Mouse (Mus musculus): ENCODE results near the gene Epo. TPM values are rescaled to one million over a fixed set of nuclear protein-coding genes. Genes with fewer than 3 reads are reported as not detected.

Epo gene
- total and polyA plus RNA-seq, 3 experiments, result not detected

DNA sequence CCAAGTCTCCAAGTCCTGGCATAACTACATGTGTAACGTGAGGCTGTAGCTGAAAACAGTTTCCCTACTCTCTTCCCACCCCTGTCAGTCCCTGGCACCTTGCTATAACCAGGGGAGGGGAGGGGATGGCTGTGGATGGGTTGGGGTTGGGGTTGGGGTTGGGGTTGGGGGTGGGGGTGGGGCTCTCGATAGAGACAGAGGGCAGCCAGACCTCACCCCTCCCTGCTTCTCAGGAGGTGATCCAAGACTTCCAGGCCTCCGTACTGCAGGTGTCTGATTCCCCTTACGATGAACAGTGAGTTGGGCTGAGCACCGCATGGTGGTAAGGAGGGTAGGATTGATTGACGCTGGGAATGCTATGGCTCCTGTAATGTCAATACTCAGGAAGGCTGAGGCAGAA, 32.7 kb upstream of the Epo start:
- TF ChIP-seq ETS1 (conservative IDR thresholded peaks at IDR 0.05; ENCODE audit: low read depth, low read length), result no peak
- TF ChIP-seq TCF12 (IDR thresholded peaks at IDR 0.05; ENCODE audit: low read depth, low read length), result no peak
- no peak for TF ChIP-seq IRF4 (IDR thresholded peaks at IDR 0.05; ENCODE audit: low read depth, low read length)
- TF ChIP-seq CHD2 (IDR thresholded peaks at IDR 0.05; ENCODE audit: low read length), result no peak
- TF ChIP-seq POLR2A (IDR thresholded peaks at IDR 0.05; ENCODE audit: low read depth, low read length), result no peak
- no peak for TF ChIP-seq USF1 (IDR thresholded peaks at IDR 0.05; ENCODE audit: low read depth, low read length)
- TF ChIP-seq ZC3H11A (IDR thresholded peaks at IDR 0.05; ENCODE audit: low read depth, low read length), result no peak
- no peak for TF ChIP-seq UBTF (IDR thresholded peaks at IDR 0.05; ENCODE audit: low read depth, low read length)
- TF ChIP-seq MXI1 (IDR thresholded peaks at IDR 0.05; ENCODE audit: low read depth, low read length), result no peak
- dilution Hi-C loops (cut with MboI; ENCODE audit: extremely low pct_ligation_motif_present, extremely low pct_unique_long_range_greater_than_20kb, low sequenced_read_pairs), result no loop called here
- H3K27me3 ChIP-seq (replicated peaks), result peaks cover 10% of the 10 kb centered on the region

DNA sequence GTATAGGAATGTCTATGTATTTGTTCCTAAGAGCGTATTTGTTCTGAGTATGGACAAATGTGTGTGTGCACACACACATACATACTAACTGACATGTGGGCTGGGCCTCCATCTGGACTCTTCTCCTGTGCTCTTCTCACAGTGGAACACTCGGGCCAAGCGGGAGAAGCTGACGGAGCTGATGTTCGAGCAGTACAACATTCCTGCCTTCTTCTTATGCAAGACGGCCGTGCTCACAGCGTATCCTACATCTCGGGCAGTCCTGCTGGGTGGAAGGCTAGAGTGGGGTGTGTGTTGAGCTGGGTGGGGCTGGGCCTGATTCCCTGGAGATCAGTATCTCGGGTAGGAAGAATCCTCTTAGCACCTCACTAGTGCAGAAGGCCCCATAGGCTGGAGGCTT, 29.9 kb upstream of the Epo start:
- in situ Hi-C loops (cut with MboI; ENCODE audit: low pct_ligation_motif_present, low pct_unique_long_range_greater_than_20kb, low sequenced_read_pairs) (no loop called here), dilution Hi-C loops (cut with MboI; ENCODE audit: extremely low pct_ligation_motif_present, extremely low pct_unique_long_range_greater_than_20kb, low sequenced_read_pairs) (no loop called here)
- no peak overlapping the region for H3K4me3 ChIP-seq (replicated peaks in 1 of 3; ENCODE audit: low read depth in 2 of 3, low read length in 2 of 3, poor library complexity in 1 of 3)
- H3K4me2 ChIP-seq (ENCODE audit: insufficient read depth, low read depth, poor library complexity, severe bottlenecking), result no peak overlapping the region
- no peaks in the 10 kb centered on the region for H3K79me2 ChIP-seq (replicated peaks; ENCODE audit: control insufficient read depth, extremely low read depth, insufficient read depth, poor library complexity, severe bottlenecking)
- peaks cover 28% of the 10 kb centered on the region for H3K27me3 ChIP-seq (replicated peaks)
- peaks cover 3 to 5% of the 10 kb centered on the region in 2 experiments; a peak in 2 of 4 replicates for H3K4me1 ChIP-seq (ENCODE audit: control insufficient read depth in 1 of 2, insufficient read depth in 2 of 2)
- TF ChIP-seq HCFC1 (IDR thresholded peaks at IDR 0.05; ENCODE audit: low read depth, low read length), result no peak
- no peak for TF ChIP-seq CTCF (conservative IDR thresholded peaks at IDR 0.05 in 1 of 2, IDR thresholded peaks at IDR 0.05 in 1 of 2; ENCODE audit: low read depth in 2 of 2, low read length in 2 of 2)
- TF ChIP-seq MAFK (IDR thresholded peaks at IDR 0.05; ENCODE audit: insufficient replicate concordance, low read length), result no peak
- no peak for TF ChIP-seq POLR2AphosphoS2 (IDR thresholded peaks at IDR 0.05; ENCODE audit: low read depth, low read length)
- no peak for TF ChIP-seq ZNF384 (IDR thresholded peaks at IDR 0.05; ENCODE audit: low read depth, low read length)
- no peak for TF ChIP-seq UBTF (IDR thresholded peaks at IDR 0.05; ENCODE audit: low read depth, low read length)
- no peak for TF ChIP-seq MAZ (IDR thresholded peaks at IDR 0.05; ENCODE audit: low read depth, low read length)
- no peak for TF ChIP-seq POLR2A (IDR thresholded peaks at IDR 0.05; ENCODE audit: low read depth, low read length)
- TF ChIP-seq MEF2A (IDR thresholded peaks at IDR 0.05; ENCODE audit: borderline replicate concordance, low read depth, low read length), result no peak
- TF ChIP-seq JUN (IDR thresholded peaks at IDR 0.05; ENCODE audit: insufficient read depth, low read depth, low read length), result no peak
- TF ChIP-seq SIN3A (IDR thresholded peaks at IDR 0.05; ENCODE audit: low read length), result no peak
- no peak for DNase-seq (ENCODE audit: extremely low read depth)
- H3K9me3 ChIP-seq (replicated peaks; ENCODE audit: low read length), result no peaks in the 10 kb centered on the region
- H3K27ac ChIP-seq (ENCODE audit: insufficient read depth, low read depth), result no peak overlapping the region
- no peak overlapping the region for H3K9ac ChIP-seq (ENCODE audit: insufficient read depth, low read depth)
- no peaks in the 10 kb centered on the region for H3K36me3 ChIP-seq (replicated peaks in 1 of 2; ENCODE audit: control insufficient read depth in 1 of 2, insufficient read depth in 1 of 2, low read length in 1 of 2)

More for the DNA sequence above, 32.7 kb upstream of the Epo start:
- H3K9me3 ChIP-seq (replicated peaks; ENCODE audit: low read length), result no peaks in the 10 kb centered on the region
- DNase-seq (ENCODE audit: extremely low read depth), result no peak
- H3K79me2 ChIP-seq (replicated peaks; ENCODE audit: control insufficient read depth, extremely low read depth, insufficient read depth, poor library complexity, severe bottlenecking), result no peaks in the 10 kb centered on the region
- in situ Hi-C loops (cut with MboI; ENCODE audit: low pct_ligation_motif_present, low pct_unique_long_range_greater_than_20kb, low sequenced_read_pairs), result loop anchor here (5.0 kb wide), 1 partner anchor 33 kb away; the partner anchor contains the start of genes Epo and Gnb2
- H3K27ac ChIP-seq (ENCODE audit: insufficient read depth, low read depth), result no peak overlapping the region
- no peak overlapping the region for H3K4me3 ChIP-seq (replicated peaks in 1 of 3; ENCODE audit: low read depth in 2 of 3, low read length in 2 of 3, poor library complexity in 1 of 3)
- H3K4me2 ChIP-seq (ENCODE audit: insufficient read depth, low read depth, poor library complexity, severe bottlenecking), result no peak overlapping the region
- peaks cover 5 to 24% of the 10 kb centered on the region in 2 experiments for H3K4me1 ChIP-seq (ENCODE audit: control insufficient read depth in 1 of 2, insufficient read depth in 2 of 2)
- no peaks in the 10 kb centered on the region for H3K36me3 ChIP-seq (replicated peaks in 1 of 2; ENCODE audit: control insufficient read depth in 1 of 2, insufficient read depth in 1 of 2, low read length in 1 of 2)
- H3K9ac ChIP-seq (ENCODE audit: insufficient read depth, low read depth), result no peak overlapping the region
